Mouse (Mus musculus): Measurements from ENCODE around the gene 6430548M08Rik.
A peak's percentile ranks its signal among the peaks of the same experiment; 100 is the strongest.

Gene 6430548M08Rik

GRCm38 (mm10) chr8:120136618-120137017, 22.7 kb downstream of the 6430548M08Rik start:
- ATAC-seq (ENCODE audit: insufficient number of reproducible peaks, low FRiP score, low TSS enrichment): no peak

GRCm38 (mm10) chr8:120138958-120139357, 25.0 kb downstream of the 6430548M08Rik start:
- no peak for ATAC-seq (ENCODE audit: insufficient number of reproducible peaks, low FRiP score, low TSS enrichment)

- no peak for ATAC-seq (ENCODE audit: insufficient number of reproducible peaks, low FRiP score, low TSS enrichment)
Observed at GRCm38 (mm10) chr8:120140769-120141168, 26.8 kb downstream of the 6430548M08Rik start.

GRCm38 (mm10) chr8:120143911-120144651, 30.1 kb downstream of the 6430548M08Rik start:
- ATAC-seq (ENCODE audit: insufficient number of reproducible peaks, low FRiP score, low TSS enrichment): 0 out of 2 replicates have a peak, but pooled peaks have one; percentile 2

- ATAC-seq (ENCODE audit: insufficient number of reproducible peaks, low FRiP score, low TSS enrichment): peak; percentile 41; the same call in 1 of the 2 replicates
Observed at GRCm38 (mm10) chr8:120144652-120145301, 30.8 kb downstream of the 6430548M08Rik start.

GRCm38 (mm10) chr8:120146051-120146450, 32.1 kb downstream of the 6430548M08Rik start:
- ATAC-seq (ENCODE audit: insufficient number of reproducible peaks, low FRiP score, low TSS enrichment): no peak

GRCm38 (mm10) chr8:120150028-120150427, 36.1 kb downstream of the 6430548M08Rik start:
- no peak for ATAC-seq (ENCODE audit: insufficient number of reproducible peaks, low FRiP score, low TSS enrichment)

GRCm38 (mm10) chr8:120151151-120151550, 37.2 kb downstream of the 6430548M08Rik start:
- no peak for ATAC-seq (ENCODE audit: insufficient number of reproducible peaks, low FRiP score, low TSS enrichment)

- no peak for ATAC-seq (ENCODE audit: insufficient number of reproducible peaks, low FRiP score, low TSS enrichment)
Observed at GRCm38 (mm10) chr8:120152636-120153035, 38.7 kb downstream of the 6430548M08Rik start.

GRCm38 (mm10) chr8:120160366-120160765, 46.4 kb downstream of the 6430548M08Rik start:
- peak; percentile 28; the same call in 1 of the 2 replicates for ATAC-seq (ENCODE audit: insufficient number of reproducible peaks, low FRiP score, low TSS enrichment)

- ATAC-seq (ENCODE audit: insufficient number of reproducible peaks, low FRiP score, low TSS enrichment): no peak
Observed at GRCm38 (mm10) chr8:120161658-120162403, 47.9 kb downstream of the 6430548M08Rik start.

GRCm38 (mm10) chr8:120162404-120162752, 48.4 kb downstream of the 6430548M08Rik start:
- ATAC-seq (ENCODE audit: insufficient number of reproducible peaks, low FRiP score, low TSS enrichment): no peak

- ATAC-seq (ENCODE audit: insufficient number of reproducible peaks, low FRiP score, low TSS enrichment): no peak
Observed at GRCm38 (mm10) chr8:120163376-120163775, 49.4 kb downstream of the 6430548M08Rik start.

- ATAC-seq (ENCODE audit: insufficient number of reproducible peaks, low FRiP score, low TSS enrichment): no peak
Observed at GRCm38 (mm10) chr8:120164026-120164425, 50.1 kb downstream of the 6430548M08Rik start.

GRCm38 (mm10) chr8:120167136-120167535, 53.2 kb downstream of the 6430548M08Rik start:
- no peak for ATAC-seq (ENCODE audit: insufficient number of reproducible peaks, low FRiP score, low TSS enrichment)

GRCm38 (mm10) chr8:120167821-120168220, 53.9 kb downstream of the 6430548M08Rik start:
- ATAC-seq (ENCODE audit: insufficient number of reproducible peaks, low FRiP score, low TSS enrichment): no peak

- ATAC-seq (ENCODE audit: insufficient number of reproducible peaks, low FRiP score, low TSS enrichment): no peak
Observed at GRCm38 (mm10) chr8:120169119-120169518, 55.2 kb downstream of the 6430548M08Rik start.

GRCm38 (mm10) chr8:120173195-120173594, 59.2 kb downstream of the 6430548M08Rik start:
- no peak for ATAC-seq (ENCODE audit: insufficient number of reproducible peaks, low FRiP score, low TSS enrichment)

GRCm38 (mm10) chr8:120174606-120175005, 60.7 kb downstream of the 6430548M08Rik start:
- ATAC-seq (ENCODE audit: insufficient number of reproducible peaks, low FRiP score, low TSS enrichment): no peak

GRCm38 (mm10) chr8:120176605-120177004, 62.7 kb downstream of the 6430548M08Rik start:
- no peak for ATAC-seq (ENCODE audit: insufficient number of reproducible peaks, low FRiP score, low TSS enrichment)
